ENCODE assay signal across 18 mouse cellular contexts in the genomic region with DNA sequence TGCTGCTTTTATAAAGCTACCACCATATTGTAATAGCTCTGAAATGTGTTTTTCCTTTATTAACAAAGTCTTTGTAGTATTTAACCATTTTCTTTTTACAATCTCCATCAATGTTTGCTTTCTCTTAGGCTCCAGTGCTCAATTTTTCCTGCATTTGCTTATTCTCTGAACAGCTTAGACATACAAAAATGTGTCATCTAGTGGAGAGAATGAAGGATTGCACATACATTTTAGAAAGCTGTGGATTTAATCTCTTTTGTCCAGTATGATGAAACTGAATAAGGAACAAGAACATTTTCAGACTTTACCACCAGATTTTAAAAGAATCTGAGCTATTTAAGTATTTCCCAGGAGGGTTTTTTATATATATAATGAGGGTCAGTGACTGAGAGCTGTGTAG. TPM values are rescaled to one million over a fixed set of nuclear protein-coding genes. Genes with fewer than 3 reads are reported as not detected.
DNase-seq lines count a peak whose midpoint lies in the region; ATAC-seq lines count a peak whose summit lies in the region.
"Had no signal": no experiment of that assay in that cellular context is flagged by ENCODE, and none has a peak within 500 bp of the region (broad histone marks: within the 10 kb centered on the region; RNA-seq: fewer than 3 reads in every experiment).

No protein-coding gene starts in this region.

- no peaks in the 10 kb centered on the region for H3K9me3 ChIP-seq in kidney, embryonic 16.5 days (ENCODE audit: low read length)
- no peaks in the 10 kb centered on the region for H3K9me3 ChIP-seq in midbrain, embryonic 14.5 days (ENCODE audit: control insufficient read depth, low read length)
- H3K9me3 ChIP-seq in midbrain, embryonic 15.5 days = no peaks in the 10 kb centered on the region
- H3K9me3 ChIP-seq: embryonic facial prominence, embryonic 15.5 days; kidney, embryonic 15.5 days; limb, embryonic 12.5 days; midbrain, embryonic 12.5 days had no signal

- DNase-seq in frontal cortex, postnatal 14 days (ENCODE audit: low spot score in 2 of 2) = no peak
- no peak for DNase-seq in kidney, adult 11 months
- peak; percentile 15 for DNase-seq in midbrain, embryonic 14.5 days
- DNase-seq in liver = no peak
- DNase-seq: B cell, adult 2 months; cerebellum, adult 9-11 months; heart, postnatal 4 days; lung, postnatal 4 days; thymus, adult 18-20 months had no signal

- no peak overlapping the region for H3K9ac ChIP-seq in kidney, embryonic 16.5 days (replicated peaks; ENCODE audit: low read length)
- no peak overlapping the region for H3K9ac ChIP-seq in midbrain, embryonic 14.5 days (replicated peaks; ENCODE audit: low read length)
- no peak overlapping the region for H3K9ac ChIP-seq in midbrain, embryonic 15.5 days
- H3K9ac ChIP-seq: embryonic facial prominence, embryonic 15.5 days; kidney, embryonic 15.5 days; limb, embryonic 12.5 days; liver, embryonic 14.5 days; midbrain, embryonic 12.5 days had no signal

- no peaks in the 10 kb centered on the region for H3K4me1 ChIP-seq in kidney, embryonic 16.5 days (ENCODE audit: insufficient read depth, low read length)
- no peaks in the 10 kb centered on the region for H3K4me1 ChIP-seq in midbrain, embryonic 14.5 days (ENCODE audit: control insufficient read depth, insufficient read depth, low read length)
- no peaks in the 10 kb centered on the region for H3K4me1 ChIP-seq in midbrain, embryonic 15.5 days
- H3K4me1 ChIP-seq: kidney, embryonic 15.5 days; limb, embryonic 12.5 days; midbrain, embryonic 12.5 days had no signal

- peak; percentile 62 for ATAC-seq in frontal cortex, adult (ENCODE audit: low TSS enrichment)
- no peak for ATAC-seq in kidney, embryonic 16.5 days (ENCODE audit: low FRiP score, low TSS enrichment)
- no peak for ATAC-seq in midbrain, embryonic 14.5 days (ENCODE audit: low FRiP score, low TSS enrichment)
- ATAC-seq in midbrain, embryonic 15.5 days (replicated peaks) = no peak
- ATAC-seq in cerebellum, adult (ENCODE audit: insufficient number of reproducible peaks, low FRiP score, low TSS enrichment) = no peak

- H3K27ac ChIP-seq in kidney, embryonic 16.5 days (ENCODE audit: low read length) = 0 out of 2 replicates have a peak overlapping the region, but pooled peaks have one; percentile 24
- H3K27ac ChIP-seq in midbrain, embryonic 14.5 days (replicated peaks; ENCODE audit: low read depth, low read length) = no peak overlapping the region
- H3K27ac ChIP-seq in midbrain, embryonic 15.5 days = no peak overlapping the region
- H3K27ac ChIP-seq: embryonic facial prominence, embryonic 15.5 days; kidney, embryonic 15.5 days; limb, embryonic 12.5 days; liver, embryonic 14.5 days; midbrain, embryonic 12.5 days had no signal

- no peaks in the 10 kb centered on the region for H3K36me3 ChIP-seq in kidney, embryonic 16.5 days (ENCODE audit: insufficient read depth, low read length)
- no peaks in the 10 kb centered on the region for H3K36me3 ChIP-seq in midbrain, embryonic 14.5 days (ENCODE audit: control insufficient read depth, insufficient read depth, low read length)
- H3K36me3 ChIP-seq in midbrain, embryonic 15.5 days (replicated peaks) = no peaks in the 10 kb centered on the region
- H3K36me3 ChIP-seq: embryonic facial prominence, embryonic 15.5 days; kidney, embryonic 15.5 days; limb, embryonic 12.5 days; midbrain, embryonic 12.5 days had no signal

- no peaks in the 10 kb centered on the region for H3K27me3 ChIP-seq in kidney, embryonic 16.5 days (ENCODE audit: insufficient read depth, low read length)
- no peaks in the 10 kb centered on the region for H3K27me3 ChIP-seq in midbrain, embryonic 14.5 days (ENCODE audit: control insufficient read depth, insufficient read depth, low read length)
- H3K27me3 ChIP-seq in midbrain, embryonic 15.5 days (replicated peaks) = no peaks in the 10 kb centered on the region
- H3K27me3 ChIP-seq: embryonic facial prominence, embryonic 15.5 days; kidney, embryonic 15.5 days; limb, embryonic 12.5 days; midbrain, embryonic 12.5 days had no signal

- H3K4me3 ChIP-seq in kidney, embryonic 16.5 days (ENCODE audit: low read length) = no peak overlapping the region
- no peak overlapping the region for H3K4me3 ChIP-seq in midbrain, embryonic 14.5 days (replicated peaks; ENCODE audit: low read depth, low read length)
- H3K4me3 ChIP-seq in midbrain, embryonic 15.5 days = no peak overlapping the region
- H3K4me3 ChIP-seq: embryonic facial prominence, embryonic 15.5 days; kidney, embryonic 15.5 days; limb, embryonic 12.5 days; midbrain, embryonic 12.5 days had no signal

- H3K4me2 ChIP-seq in kidney, embryonic 16.5 days (replicated peaks; ENCODE audit: low read depth, low read length) = no peak overlapping the region
- H3K4me2 ChIP-seq in midbrain, embryonic 14.5 days (ENCODE audit: low read length) = no peak overlapping the region
- H3K4me2 ChIP-seq in midbrain, embryonic 15.5 days = no peak overlapping the region
- H3K4me2 ChIP-seq: embryonic facial prominence, embryonic 15.5 days; kidney, embryonic 15.5 days; limb, embryonic 12.5 days; midbrain, embryonic 12.5 days had no signal

RNA-seq across cellular contexts. Expression of a gene that starts 18.0 kb away (rescaled TPM):
- 29.1 and 29.2 TPM in 2 replicates for polyA plus RNA-seq in kidney, embryonic 16.5 days (2015; fragmentation: Nextera tagmentation; extraction: Ambion mirVana)
- polyA plus RNA-seq in midbrain, embryonic 14.5 days (2014; fragmentation: Nextera tagmentation; extraction: Ambion mirVana) = 30.6 and 40.7 TPM in 2 replicates
- 33.6 and 35.8 TPM in 2 replicates for polyA plus RNA-seq in midbrain, embryonic 15.5 days (2015; fragmentation: Nextera tagmentation; extraction: Ambion mirVana)
